Mouse (Mus musculus) heart, embryonic 14.5 days (tissue): ENCODE data around the gene BC067074. TPM values are rescaled to one million over a fixed set of nuclear protein-coding genes. Genes with fewer than 3 reads are reported as not detected.
A peak's percentile ranks its signal among the peaks of the same experiment; 100 is the strongest.

ENCODE experiments used
- ATAC-seq: fragments of 200-750 bp; cut with Nextera tagmentation; 2 replicates; pipeline ENCODE4 v1.8.0; 2017; ENCODE audit warnings: low read depth, moderate TSS enrichment; ENCODE audit not compliant: insufficient number of reproducible peaks, insufficient read depth, low FRiP score
- H3K27ac ChIP-seq, 2 experiments: fragments of 200-500 bp in 1 of 2; fragments of 300-500 bp in 1 of 2; sonication (generic) in 1 of 2; replicated peaks in 1 of 2; 2 replicates each; pipeline ENCODE4 v1.5.1; 2012 to 2014; ENCODE audit warnings: low read depth in 2 of 2, low read length in 2 of 2, control low read depth in 1 of 2, mild to moderate bottlenecking in 1 of 2, mixed read lengths in 1 of 2; ENCODE audit not compliant: control insufficient read depth in 1 of 2, insufficient read depth in 1 of 2
- H3K27me3 ChIP-seq: fragments of 300-500 bp; sonication (generic); 2 replicates; pipeline ENCODE4 v1.6.1; 2014; ENCODE audit warnings: mild to moderate bottlenecking, low read length, control low read depth; ENCODE audit not compliant: control insufficient read depth, insufficient read depth
- H3K36me3 ChIP-seq: fragments of 300-500 bp; sonication (generic); 2 replicates; pipeline ENCODE4 v1.6.1; 2014; ENCODE audit warnings: mild to moderate bottlenecking, control low read depth, low read length, mixed read lengths; ENCODE audit not compliant: control insufficient read depth, insufficient read depth
- H3K4me1 ChIP-seq, 2 experiments: fragments of 200-500 bp in 1 of 2; fragments of 300-500 bp in 1 of 2; sonication (generic) in 1 of 2; 2 replicates each; pipeline ENCODE4 v1.6.1; 2012 to 2014; ENCODE audit warnings: low read length in 2 of 2, control low read depth in 1 of 2, mixed read lengths in 1 of 2; ENCODE audit not compliant: control insufficient read depth in 2 of 2, insufficient read depth in 2 of 2
- H3K4me2 ChIP-seq: fragments of 300-500 bp; sonication (generic); 2 replicates; pipeline ENCODE4 v1.6.1; 2014; ENCODE audit warnings: mild to moderate bottlenecking, low read length
- H3K4me3 ChIP-seq, 2 experiments: fragments of 200-500 bp in 1 of 2; fragments of 300-500 bp in 1 of 2; sonication (generic) in 1 of 2; 2 replicates each; pipeline ENCODE4 v1.5.1; 2012 to 2014; ENCODE audit warnings: low read length in 2 of 2, mild to moderate bottlenecking in 2 of 2, control low read depth in 1 of 2, low read depth in 1 of 2, moderate library complexity in 1 of 2; ENCODE audit not compliant: control insufficient read depth in 1 of 2, insufficient read depth in 1 of 2
- H3K9ac ChIP-seq: fragments of 300-500 bp; sonication (generic); 2 replicates; pipeline ENCODE4 v1.6.1; 2014; ENCODE audit warnings: mild to moderate bottlenecking, low read length
- H3K9me3 ChIP-seq: fragments of 300-500 bp; sonication (generic); 2 replicates; pipeline ENCODE4 v1.6.1; 2016; ENCODE audit warnings: low read length, control low read depth; ENCODE audit not compliant: control insufficient read depth
- WGBS: fragments of 180-500 bp; shearing (Covaris S2); extraction: QIAGEN DNeasy Blood & Tissue Kit; methylation state at CpG from one replicate; pipeline ENCODE4 v1.1.7; 2014; 5-methylcytosine and 5-hydroxymethylcytosine counted together
- polyA plus RNA-seq: library from polyadenylated mRNA; unstranded; fragments of >200 nt; fragmentation: Nextera tagmentation; extraction: Ambion mirVana; gene quantifications from 2 replicates; pipeline ENCODE4 v1.2.1, GENCODE M21; 2014

BC067074 gene
- polyA plus RNA-seq, 1 experiment from 2014 or later: 3.0 TPM

DNA sequence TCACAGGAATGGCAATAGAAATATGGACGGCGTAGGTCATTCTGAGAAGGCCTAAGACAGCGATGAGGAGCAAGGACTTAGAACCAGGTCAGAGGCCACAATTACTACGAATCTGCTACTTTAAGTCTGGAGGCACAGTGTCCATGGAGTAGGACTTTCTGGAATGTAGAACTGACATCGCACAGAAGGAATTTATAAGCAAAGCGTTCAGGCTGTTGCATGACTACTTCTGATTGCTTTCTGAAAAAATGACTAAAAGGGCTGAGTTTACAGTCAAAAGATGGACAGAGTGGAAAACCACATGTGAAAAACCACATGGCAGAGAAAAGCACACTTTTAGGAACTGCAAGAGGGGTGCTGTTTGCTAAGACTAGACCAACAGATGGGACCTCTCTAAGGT lies 110.7 kb downstream of the BC067074 start:
- ATAC-seq: no peak
- no peaks in the 10 kb centered on the region for H3K27me3 ChIP-seq
- H3K27ac ChIP-seq: no peak overlapping the region
- H3K4me1 ChIP-seq: peaks cover 0 to 9% of the 10 kb centered on the region in 2 experiments; a peak in 2 of 4 replicates
- H3K4me2 ChIP-seq: no peak overlapping the region
- H3K36me3 ChIP-seq: no peaks in the 10 kb centered on the region
- no peak overlapping the region for H3K4me3 ChIP-seq
- WGBS: 62% methylated on average over 6 of the region's 6 CpGs
- H3K9ac ChIP-seq: no peak overlapping the region
- no peaks in the 10 kb centered on the region for H3K9me3 ChIP-seq

DNA sequence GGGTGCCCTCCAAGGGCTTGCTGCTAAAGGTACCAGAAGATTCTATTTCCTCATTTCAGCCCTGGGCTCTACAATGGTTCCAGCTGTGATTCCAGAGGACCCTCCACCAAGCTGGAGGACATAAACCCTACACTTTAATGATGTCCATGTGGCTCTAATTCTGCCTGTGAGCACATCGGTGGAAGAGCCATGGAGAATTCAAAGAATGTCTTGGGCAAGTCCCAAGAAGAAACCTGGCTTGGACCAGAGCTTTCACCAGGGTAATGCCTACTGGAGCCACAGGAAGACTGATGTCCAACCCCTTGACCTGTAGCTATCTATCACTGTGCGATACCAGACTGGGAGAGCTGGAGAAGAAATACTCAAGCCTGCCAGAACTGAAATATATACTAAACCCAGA lies 111.2 kb downstream of the BC067074 start:
- no peak for ATAC-seq
- WGBS: 65% methylated on average over 2 of the region's 2 CpGs
- no peaks in the 10 kb centered on the region for H3K27me3 ChIP-seq
- H3K9ac ChIP-seq: no peak overlapping the region
- H3K27ac ChIP-seq: no peak overlapping the region
- no peak overlapping the region for H3K4me3 ChIP-seq
- H3K4me1 ChIP-seq: peaks cover 0 to 9% of the 10 kb centered on the region in 2 experiments; a peak in 2 of 4 replicates
- H3K9me3 ChIP-seq: no peaks in the 10 kb centered on the region
- H3K36me3 ChIP-seq: no peaks in the 10 kb centered on the region
- H3K4me2 ChIP-seq: no peak overlapping the region

DNA sequence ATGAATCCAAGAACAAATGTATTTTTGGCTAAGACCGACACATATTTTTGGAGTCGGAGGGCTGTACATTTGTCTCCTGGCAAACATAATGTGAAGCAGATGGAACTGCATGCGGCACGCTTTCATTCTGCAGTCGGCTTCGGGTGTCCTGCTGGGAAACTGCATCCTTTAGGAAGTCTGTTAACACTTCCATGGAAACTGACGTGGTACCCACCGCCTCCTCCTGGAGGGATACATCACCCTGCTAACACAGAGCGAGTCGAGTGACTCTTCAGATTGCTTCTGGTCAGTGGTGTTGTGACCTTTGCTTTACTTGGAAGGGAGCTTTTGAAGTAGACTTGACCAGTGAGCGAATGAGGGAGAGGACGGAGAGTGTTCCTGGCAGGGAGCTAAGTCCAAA lies 117.0 kb downstream of the BC067074 start:
- ATAC-seq: no peak

DNA sequence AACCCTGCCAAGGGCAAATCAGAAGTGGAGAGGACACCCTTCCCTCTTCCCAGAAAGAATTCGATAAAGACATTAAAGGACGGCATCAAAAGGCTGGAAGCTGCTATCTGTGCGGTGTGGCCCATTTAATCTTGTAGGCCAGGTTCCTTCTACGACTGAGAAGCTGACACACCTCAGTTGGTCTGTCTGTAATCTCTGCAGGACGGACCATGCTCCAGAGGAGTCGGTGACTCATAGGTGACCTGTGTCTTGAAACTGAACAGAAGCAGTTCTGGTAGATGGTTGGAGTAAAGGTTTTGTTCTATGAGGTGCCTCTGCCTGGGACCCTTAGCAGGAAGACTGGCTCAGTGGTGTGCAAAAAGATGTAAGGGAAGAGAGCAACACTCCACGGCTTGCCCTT lies 122.6 kb downstream of the BC067074 start:
- no peak for ATAC-seq
- Histone ChIP-seq H3K36me3 (no peaks in the 10 kb centered on the region), H3K27me3 (no peaks in the 10 kb centered on the region), H3K4me1 (peaks cover 4 to 8% of the 10 kb centered on the region in 2 experiments; a peak in 1 of 4 replicates), H3K9ac (no peak overlapping the region), H3K4me2 (no peak overlapping the region), H3K4me3 (no peak overlapping the region), H3K9me3 (0 out of 2 replicates have a peak, but pooled peaks cover 3% of the 10 kb centered on the region), H3K27ac (no peak overlapping the region)
- 49% methylated on average over 7 of the region's 7 CpGs for WGBS

More for the DNA sequence above, 117.0 kb downstream of the BC067074 start:
- H3K4me2 ChIP-seq: no peak overlapping the region
- no peaks in the 10 kb centered on the region for H3K27me3 ChIP-seq
- H3K9ac ChIP-seq: no peak overlapping the region
- no peaks in the 10 kb centered on the region; a peak in 1 of 4 replicates for H3K4me1 ChIP-seq
- no peaks in the 10 kb centered on the region for H3K36me3 ChIP-seq
- H3K27ac ChIP-seq: no peak overlapping the region
- no peaks in the 10 kb centered on the region for H3K9me3 ChIP-seq
- 70% methylated on average over 12 of the region's 12 CpGs for WGBS
- no peak overlapping the region for H3K4me3 ChIP-seq

DNA sequence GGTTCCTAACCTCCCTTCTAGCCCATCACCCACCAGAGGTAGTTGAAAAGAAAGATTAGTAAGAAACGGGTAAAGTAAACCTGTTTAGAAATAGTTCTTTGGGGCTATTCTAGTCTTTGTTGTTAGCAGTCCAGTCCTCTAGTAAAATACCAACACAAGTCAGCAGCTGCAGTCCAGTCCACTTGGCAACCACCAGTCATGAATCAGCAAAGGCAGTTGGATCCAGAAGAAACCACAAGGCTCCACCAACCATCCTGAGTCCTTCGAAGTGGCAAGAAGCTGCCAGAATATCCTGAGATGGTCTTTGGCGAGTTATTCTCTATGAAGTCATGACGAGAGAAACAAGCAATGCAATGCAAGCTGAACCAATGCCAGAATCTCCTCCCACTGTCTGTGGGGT lies 124.0 kb downstream of the BC067074 start:
- no peak overlapping the region for H3K4me3 ChIP-seq
- WGBS: 91% methylated on average over 4 of the region's 4 CpGs
- H3K9me3 ChIP-seq: 0 out of 2 replicates have a peak, but pooled peaks cover 3% of the 10 kb centered on the region
- no peak overlapping the region for H3K9ac ChIP-seq
- H3K4me1 ChIP-seq: peaks cover 4 to 15% of the 10 kb centered on the region in 2 experiments; a peak in 2 of 4 replicates
- no peak for ATAC-seq
- H3K27ac ChIP-seq: no peak overlapping the region
- H3K27me3 ChIP-seq: no peaks in the 10 kb centered on the region
- no peaks in the 10 kb centered on the region for H3K36me3 ChIP-seq
- H3K4me2 ChIP-seq: no peak overlapping the region

DNA sequence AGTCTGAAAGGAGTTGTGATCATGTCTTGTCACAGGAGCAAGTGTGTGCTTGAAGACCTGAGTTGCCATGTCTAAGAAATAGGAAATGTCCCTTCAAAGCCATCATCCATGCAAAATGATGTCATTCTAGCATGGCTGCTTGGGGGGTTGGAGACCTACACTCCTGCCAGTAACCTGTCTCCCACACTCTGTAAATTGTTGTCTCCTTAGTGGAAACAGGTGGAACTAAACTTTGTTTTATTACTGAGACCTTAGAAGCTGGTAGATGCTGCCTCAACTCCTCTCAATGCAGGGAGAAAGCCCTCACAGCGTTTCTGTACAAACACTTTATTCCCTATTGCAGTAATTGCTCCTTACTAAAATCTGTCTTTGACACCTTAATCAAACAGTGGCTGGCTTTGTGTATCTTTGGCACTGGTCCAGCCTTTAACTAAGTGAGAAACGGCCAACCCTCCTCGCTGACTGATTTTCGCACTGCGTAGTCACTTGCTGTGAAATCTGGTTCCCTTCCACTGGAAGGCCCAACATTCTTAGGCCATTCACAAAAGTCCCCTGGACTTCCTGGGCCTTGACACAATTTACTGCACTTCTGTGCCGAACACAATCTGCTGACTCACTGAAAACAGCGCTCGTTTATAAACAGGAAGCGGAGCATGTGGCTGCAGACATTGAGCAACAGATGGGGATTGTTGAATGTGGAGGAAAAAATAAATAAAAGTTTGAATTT lies 125.0 kb downstream of the BC067074 start:
- 50% methylated on average over 9 of the region's 9 CpGs for WGBS
- Histone ChIP-seq H3K4me1 (peaks cover 4 to 15% of the 10 kb centered on the region in 2 experiments; a peak in 2 of 4 replicates), H3K4me2 (no peak overlapping the region), H3K27me3 (no peaks in the 10 kb centered on the region), H3K9ac (no peak overlapping the region), H3K36me3 (no peaks in the 10 kb centered on the region), H3K27ac (0 out of 4 replicates have a peak overlapping the region, but pooled peaks have one; percentile 14 to 42), H3K4me3 (no peak overlapping the region), H3K9me3 (0 out of 2 replicates have a peak, but pooled peaks cover 3% of the 10 kb centered on the region)
- no peak for ATAC-seq

DNA sequence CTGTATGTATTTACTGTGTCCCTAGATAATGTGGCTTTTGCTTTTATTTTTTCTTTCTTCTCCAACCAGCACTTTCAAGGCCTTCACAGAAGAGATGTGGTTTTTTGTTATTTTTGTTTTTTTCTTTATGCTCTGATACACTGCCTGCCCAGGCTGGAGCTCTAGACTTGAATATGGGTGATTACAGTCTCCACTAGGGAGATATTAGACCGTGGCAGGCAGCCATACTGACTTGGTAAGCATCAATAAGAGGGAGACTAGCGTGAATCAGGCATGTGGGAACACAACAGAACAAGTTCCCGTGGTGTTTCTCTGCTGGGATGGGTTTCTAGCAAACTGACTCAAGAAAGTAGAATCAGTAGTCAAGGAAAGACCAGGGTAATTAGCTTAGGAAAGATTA lies 125.7 kb downstream of the BC067074 start:
- H3K9me3 ChIP-seq: 0 out of 2 replicates have a peak, but pooled peaks cover 3% of the 10 kb centered on the region
- no peak overlapping the region for H3K9ac ChIP-seq
- ATAC-seq: no peak
- H3K27ac ChIP-seq: no peak overlapping the region
- H3K4me1 ChIP-seq: peaks cover 4 to 15% of the 10 kb centered on the region in 2 experiments; a peak in 2 of 4 replicates
- no peaks in the 10 kb centered on the region for H3K36me3 ChIP-seq
- H3K27me3 ChIP-seq: no peaks in the 10 kb centered on the region
- H3K4me2 ChIP-seq: no peak overlapping the region
- no peak overlapping the region for H3K4me3 ChIP-seq
- WGBS: 71% methylated on average over 3 of the region's 3 CpGs
